Mouse (Mus musculus): ENCODE data around the gene Rsph4a. TPM values are rescaled to one million over a fixed set of nuclear protein-coding genes. Genes with fewer than 3 reads are reported as not detected.

The Rsph4a gene
- polyA plus RNA-seq, 1 experiment from 2014 or later, result 0.10 TPM

- H3K36me3 ChIP-seq (ENCODE audit: insufficient read depth, low read length), result peaks cover 25% of the 10 kb centered on the region
- no peaks in the 10 kb centered on the region for H3K27me3 ChIP-seq (ENCODE audit: insufficient read depth, low read length)
Observed at GRCm38 (mm10) chr10:33945390-33945789, 40.5 kb downstream of the Rsph4a start.

GRCm38 (mm10) chr10:33946336-33946735 is 41.4 kb downstream of the Rsph4a start:
- Histone ChIP-seq H3K4me3 (ENCODE audit: low read length) (no peak overlapping the region), H3K36me3 (ENCODE audit: insufficient read depth, low read length) (peaks cover 25% of the 10 kb centered on the region)

More at GRCm38 (mm10) chr10:33945390-33945789, 40.5 kb downstream of the Rsph4a start:
- no peak for ATAC-seq (ENCODE audit: low FRiP score, low TSS enrichment)
- H3K4me2 ChIP-seq (replicated peaks; ENCODE audit: low read depth, low read length), result no peak overlapping the region
- no peak overlapping the region for H3K9ac ChIP-seq (replicated peaks; ENCODE audit: low read length)
- no peak overlapping the region for H3K27ac ChIP-seq (ENCODE audit: low read length)
- H3K9me3 ChIP-seq (ENCODE audit: low read length), result no peaks in the 10 kb centered on the region
- 85% methylated on average over 3 of the region's 3 CpGs for WGBS
- H3K4me1 ChIP-seq (ENCODE audit: insufficient read depth, low read length), result peaks cover 6% of the 10 kb centered on the region; the same call in 1 of the 2 replicates
- no peak overlapping the region for H3K4me3 ChIP-seq (ENCODE audit: low read length)

DNA sequence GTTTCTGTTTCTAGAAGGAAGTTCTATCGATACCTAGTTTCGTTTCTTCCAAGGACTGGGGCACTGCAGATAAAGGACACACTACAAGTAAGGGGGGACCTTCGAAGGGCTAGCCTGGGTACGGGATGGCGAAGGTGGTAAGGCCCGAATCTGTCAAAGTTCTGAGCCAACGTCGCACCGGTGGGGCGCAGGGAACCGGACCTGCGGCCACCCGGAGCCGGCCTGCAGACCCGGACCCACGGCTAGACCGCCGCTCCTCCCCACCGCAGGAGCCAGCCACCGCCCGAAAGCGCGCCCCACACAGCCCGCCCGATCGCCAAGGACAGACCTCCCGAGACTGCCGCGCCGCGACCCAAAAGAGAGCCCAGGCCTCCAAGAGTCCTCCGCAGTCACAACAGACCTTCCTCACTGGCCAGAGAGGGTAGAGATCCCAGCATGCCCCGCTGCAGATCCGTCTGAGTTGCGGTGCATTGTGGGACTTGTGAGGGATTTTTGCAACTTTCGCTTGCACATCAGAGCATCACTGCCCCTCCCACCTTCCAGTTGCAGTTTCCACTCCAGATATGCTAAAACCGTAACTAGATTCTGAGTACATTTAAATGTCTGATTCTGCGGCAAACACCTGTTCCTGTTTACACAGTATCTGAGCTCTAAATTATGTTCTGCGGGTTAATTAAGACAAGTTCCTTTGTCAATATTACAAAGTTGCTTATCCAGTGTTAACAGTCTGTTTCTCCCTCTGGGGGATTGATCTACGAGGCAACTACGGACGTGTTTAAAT is 46.1 kb downstream of the Rsph4a start, which contains the start of gene Zup1:
Gene Zup1 (minus strand): TSS at position 467 of the 781 bp plus-strand sequence.
- Histone ChIP-seq H3K36me3 (ENCODE audit: insufficient read depth, low read length) (peaks cover 4% of the 10 kb centered on the region; the same call in 1 of the 2 replicates), H3K27me3 (ENCODE audit: insufficient read depth, low read length) (no peaks in the 10 kb centered on the region), H3K9me3 (ENCODE audit: low read length) (no peaks in the 10 kb centered on the region), H3K4me2 (replicated peaks; ENCODE audit: low read depth, low read length) (peak within 1 kb of the TSS; percentile 82), H3K9ac (replicated peaks; ENCODE audit: low read length) (peak within 1 kb of the TSS; percentile 84), H3K4me1 (ENCODE audit: insufficient read depth, low read length) (peaks cover 6% of the 10 kb centered on the region), H3K27ac (ENCODE audit: low read length) (peak within 1 kb of the TSS; percentile 55), H3K4me3 (ENCODE audit: low read length) (peak within 1 kb of the TSS; percentile 63)
- peak; percentile 98 for ATAC-seq (ENCODE audit: low FRiP score, low TSS enrichment)
- WGBS, result 2% methylated on average over 42 of the region's 42 CpGs

More at GRCm38 (mm10) chr10:33946336-33946735, 41.4 kb downstream of the Rsph4a start:
- Histone ChIP-seq H3K27me3 (ENCODE audit: insufficient read depth, low read length) (no peaks in the 10 kb centered on the region), H3K4me1 (ENCODE audit: insufficient read depth, low read length) (peaks cover 6% of the 10 kb centered on the region; the same call in 1 of the 2 replicates), H3K9me3 (ENCODE audit: low read length) (no peaks in the 10 kb centered on the region), H3K27ac (ENCODE audit: low read length) (no peak overlapping the region), H3K4me2 (replicated peaks; ENCODE audit: low read depth, low read length) (no peak overlapping the region), H3K9ac (replicated peaks; ENCODE audit: low read length) (no peak overlapping the region)
- 72% methylated on average over 2 of the region's 2 CpGs for WGBS
- ATAC-seq (ENCODE audit: low FRiP score, low TSS enrichment), result no peak

DNA sequence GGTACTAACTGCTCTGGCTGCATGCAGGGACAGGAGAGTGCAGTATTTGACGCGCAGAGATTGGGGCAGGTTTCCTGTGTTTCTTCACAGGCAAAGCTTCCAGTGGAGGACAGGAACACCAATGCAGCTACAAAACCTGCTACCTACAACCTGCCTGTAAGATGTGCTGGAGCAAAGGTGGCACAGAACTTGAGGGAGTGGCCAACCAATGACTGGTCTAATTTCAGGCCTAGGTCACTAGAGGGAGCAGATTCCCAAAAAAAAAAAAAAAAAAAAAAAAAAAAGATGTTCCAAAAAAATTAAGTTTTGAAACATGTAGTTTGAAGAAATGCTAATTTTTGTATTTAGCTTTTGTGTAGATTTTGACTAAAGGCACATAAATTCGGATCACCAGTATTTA is 47.6 kb downstream of the Rsph4a start:
- Histone ChIP-seq H3K27ac (ENCODE audit: low read length) (no peak overlapping the region), H3K4me1 (ENCODE audit: insufficient read depth, low read length) (peaks cover 6% of the 10 kb centered on the region), H3K36me3 (ENCODE audit: insufficient read depth, low read length) (peaks cover 4% of the 10 kb centered on the region; the same call in 1 of the 2 replicates), H3K9me3 (ENCODE audit: low read length) (no peaks in the 10 kb centered on the region), H3K4me2 (replicated peaks; ENCODE audit: low read depth, low read length) (no peak overlapping the region), H3K4me3 (ENCODE audit: low read length) (no peak overlapping the region), H3K9ac (replicated peaks; ENCODE audit: low read length) (no peak overlapping the region), H3K27me3 (ENCODE audit: insufficient read depth, low read length) (no peaks in the 10 kb centered on the region)
- ATAC-seq (ENCODE audit: low FRiP score, low TSS enrichment), result no peak
- WGBS, result 64% methylated on average over 3 of the region's 3 CpGs

Other genes starting within 250 kb of the Rsph4a start
- gene Sult3a2, start 118.4 kb upstream of the Rsph4a start, polyA plus RNA-seq (2015; fragmentation: Nextera tagmentation; extraction: Ambion mirVana), result not detected in 2 replicates
- gene Sult3a1, start 47.4 kb upstream of the Rsph4a start, polyA plus RNA-seq (2015; fragmentation: Nextera tagmentation; extraction: Ambion mirVana), result not detected in 2 replicates
- gene Zup1, start 46.2 kb downstream of the Rsph4a start, polyA plus RNA-seq (2015; fragmentation: Nextera tagmentation; extraction: Ambion mirVana), result 19.9 and 22.0 TPM in 2 replicates
- gene Rwdd1, start 114.5 kb downstream of the Rsph4a start, polyA plus RNA-seq (2015; fragmentation: Nextera tagmentation; extraction: Ambion mirVana), result 102 and 105 TPM in 2 replicates
- gene Trappc3l, start 132.5 kb downstream of the Rsph4a start, polyA plus RNA-seq (2015; fragmentation: Nextera tagmentation; extraction: Ambion mirVana), result not detected in 2 replicates
- not detected in 2 replicates for gene Calhm4, start 139.2 kb downstream of the Rsph4a start, polyA plus RNA-seq (2015; fragmentation: Nextera tagmentation; extraction: Ambion mirVana)
- gene Calhm5, start 191.4 kb downstream of the Rsph4a start, polyA plus RNA-seq (2015; fragmentation: Nextera tagmentation; extraction: Ambion mirVana), result 0.46 and 0.74 TPM in 2 replicates
- gene Calhm6, start 222.9 kb downstream of the Rsph4a start, polyA plus RNA-seq (2015; fragmentation: Nextera tagmentation; extraction: Ambion mirVana), result 0.57 and 0.96 TPM in 2 replicates